ENCODE assay signal across 9 mouse cellular contexts in the genomic region with DNA sequence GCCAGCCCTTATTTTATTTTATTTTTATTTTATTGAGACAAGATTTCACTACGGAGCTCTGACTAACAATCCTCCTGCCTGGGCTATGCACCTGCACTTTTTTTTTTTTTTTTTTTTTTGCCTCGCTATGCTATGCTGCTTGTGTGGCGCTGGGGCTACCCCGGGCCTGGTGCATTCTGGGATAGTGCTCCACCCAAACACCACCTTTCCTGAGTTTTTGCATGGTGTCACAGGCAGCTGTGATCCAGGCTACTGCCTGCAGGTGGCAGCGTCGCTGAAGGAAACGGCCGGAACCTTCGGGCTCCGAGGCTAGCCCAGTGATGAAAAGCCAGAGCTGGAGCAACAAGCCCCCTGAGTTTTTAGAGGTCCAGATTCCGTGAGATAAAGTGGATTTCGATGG. TPM values are rescaled to one million over a fixed set of nuclear protein-coding genes. Genes with fewer than 3 reads are reported as not detected.
DNase-seq lines count a peak whose midpoint lies in the region; ATAC-seq lines count a peak whose summit lies in the region.
"Had no signal": no experiment of that assay in that cellular context is flagged by ENCODE, and none has a peak within 500 bp of the region (broad histone marks: within the 10 kb centered on the region; RNA-seq: fewer than 3 reads in every experiment).

No protein-coding gene starts in this region.

- 10% methylated on average over 12 of the region's 12 CpGs for WGBS in intestine, embryonic 15.5 days

- H3K27me3 ChIP-seq in intestine, embryonic 15.5 days (replicated peaks): peaks cover 3% of the 10 kb centered on the region; the same call in 1 of the 2 replicates

- H3K27ac ChIP-seq in intestine, embryonic 15.5 days: no peak overlapping the region
- H3K27ac ChIP-seq: stomach, embryonic 15.5 days had no signal

- no peaks in the 10 kb centered on the region for H3K36me3 ChIP-seq in intestine, embryonic 15.5 days
- H3K36me3 ChIP-seq: stomach, embryonic 15.5 days had no signal

- H3K4me3 ChIP-seq in intestine, embryonic 15.5 days (replicated peaks): no peak overlapping the region
- H3K4me3 ChIP-seq: stomach, embryonic 15.5 days had no signal

- no peak for ATAC-seq in cerebellum, adult (ENCODE audit: insufficient number of reproducible peaks, low FRiP score, low TSS enrichment)
- ATAC-seq in intestine, embryonic 15.5 days: peak; percentile 49; the same call in 1 of the 2 replicates

- no peaks in the 10 kb centered on the region for H3K9me3 ChIP-seq in intestine, embryonic 15.5 days
- H3K9me3 ChIP-seq: stomach, embryonic 15.5 days had no signal

- peak; percentile 72 to 73 for DNase-seq in cerebellum, adult 18-20 months
- DNase-seq in ovary, postnatal 36 days (ENCODE audit: low spot score): peak; percentile 41
- DNase-seq in ovary, adult 18-20 months (ENCODE audit: low spot score): no peak
- DNase-seq in cerebellum, postnatal 10 days: peak; percentile 77 to 80
- peak; percentile 58 to 72 for DNase-seq in lung, postnatal 4 days
- DNase-seq in thymus, postnatal 0 days (ENCODE audit: low spot score): peak; percentile 76

- H3K9ac ChIP-seq in intestine, embryonic 15.5 days: no peak overlapping the region
- H3K9ac ChIP-seq: stomach, embryonic 15.5 days had no signal

- H3K4me1 ChIP-seq in intestine, embryonic 15.5 days (replicated peaks): peaks cover 11% of the 10 kb centered on the region; the same call in 1 of the 2 replicates

- H3K4me2 ChIP-seq in intestine, embryonic 15.5 days (replicated peaks): 0 out of 2 replicates have a peak overlapping the region, but pooled peaks have one; percentile 3

RNA-seq across cellular contexts. Expression of gene Gng7, which starts 16.0 kb away (rescaled TPM):
- 4.5 and 4.7 TPM in 2 replicates for polyA plus RNA-seq in intestine, embryonic 15.5 days (2015; fragmentation: Nextera tagmentation; extraction: Ambion mirVana)
- polyA plus RNA-seq in thymus, postnatal 0 days (2015; fragmentation: Nextera tagmentation; extraction: Ambion mirVana): 1.5 and 1.8 TPM in 2 replicates

RNA-seq across cellular contexts. Expression of gene Diras1, which starts 26.7 kb away (rescaled TPM):
- polyA plus RNA-seq in intestine, embryonic 15.5 days (2015; fragmentation: Nextera tagmentation; extraction: Ambion mirVana): 0.94 and 1.2 TPM in 2 replicates
- polyA plus RNA-seq in thymus, postnatal 0 days (2015; fragmentation: Nextera tagmentation; extraction: Ambion mirVana): 0.04 TPM in 1 of 2 replicates, not detected in the other

RNA-seq across cellular contexts. Expression of gene Slc39a3, which starts 38.4 kb away (rescaled TPM):
- 15.0 and 18.2 TPM in 2 replicates for polyA plus RNA-seq in intestine, embryonic 15.5 days (2015; fragmentation: Nextera tagmentation; extraction: Ambion mirVana)
- polyA plus RNA-seq in thymus, postnatal 0 days (2015; fragmentation: Nextera tagmentation; extraction: Ambion mirVana): 16.0 and 16.8 TPM in 2 replicates
